Mouse (Mus musculus) hindbrain, embryonic 16.5 days (tissue): ENCODE measurements around the gene Wasf1. TPM values are rescaled to one million over a fixed set of nuclear protein-coding genes. Genes with fewer than 3 reads are reported as not detected.

Experiments used
- ATAC-seq: fragments of 200-750 bp; cut with Nextera tagmentation; 2 replicates; pipeline ENCODE4 v1.8.0; 2017; ENCODE audit warnings: moderate TSS enrichment, moderate library complexity
- H3K27ac ChIP-seq: fragments of 300-500 bp; sonication (generic); 2 replicates; pipeline ENCODE4 v1.5.1; 2014; ENCODE audit warnings: low read depth, mild to moderate bottlenecking, control low read depth, low read length, moderate library complexity
- H3K27me3 ChIP-seq: fragments of 300-500 bp; sonication (generic); replicated peaks from 2 replicates; pipeline ENCODE4 v1.6.1; 2014; ENCODE audit warnings: low read length; ENCODE audit not compliant: control insufficient read depth, insufficient read depth
- H3K36me3 ChIP-seq: fragments of 300-500 bp; sonication (generic); 2 replicates; pipeline ENCODE4 v1.6.1; 2014; ENCODE audit warnings: mild to moderate bottlenecking, low read length, moderate library complexity, mixed read lengths; ENCODE audit not compliant: control insufficient read depth, insufficient read depth
- H3K4me1 ChIP-seq: fragments of 300-500 bp; sonication (generic); 2 replicates; pipeline ENCODE4 v1.6.1; 2014; ENCODE audit warnings: low read depth, low read length; ENCODE audit not compliant: control insufficient read depth, insufficient read depth
- H3K4me2 ChIP-seq: fragments of 300-500 bp; sonication (generic); 2 replicates; pipeline ENCODE4 v1.6.1; 2014; ENCODE audit warnings: mild to moderate bottlenecking, low read length, control low read depth, moderate library complexity
- H3K4me3 ChIP-seq: fragments of 300-500 bp; sonication (generic); 2 replicates; pipeline ENCODE4 v1.5.1; 2014; ENCODE audit warnings: mild to moderate bottlenecking, low read length, control low read depth, moderate library complexity
- H3K9ac ChIP-seq: fragments of 300-500 bp; sonication (generic); 2 replicates; pipeline ENCODE4 v1.6.1; 2014; ENCODE audit warnings: low read depth, mild to moderate bottlenecking, control low read depth, low read length, moderate library complexity
- H3K9me3 ChIP-seq: fragments of 300-500 bp; sonication (generic); 2 replicates; pipeline ENCODE4 v1.6.1; 2014; ENCODE audit warnings: mild to moderate bottlenecking, low read length, moderate library complexity; ENCODE audit not compliant: control insufficient read depth
- WGBS: fragments of 180-500 bp; shearing (Covaris S2); extraction: QIAGEN DNeasy Blood & Tissue Kit; methylation state at CpG from one replicate; pipeline ENCODE4 v1.1.7; 2014; 5-methylcytosine and 5-hydroxymethylcytosine counted together
- polyA plus RNA-seq: library from polyadenylated mRNA; unstranded; fragments of >200 nt; fragmentation: Nextera tagmentation; extraction: Ambion mirVana; gene quantifications from 2 replicates; pipeline ENCODE4 v1.2.1, GENCODE M21; 2015

The Wasf1 gene
- 98.1 and 123 TPM in 2 replicates for polyA plus RNA-seq

- peak within 1 kb of the TSS; percentile 96 for H3K4me3 ChIP-seq
- H3K27me3 ChIP-seq = no peaks in the 10 kb centered on the region
- peak within 1 kb of the TSS; percentile 66 for H3K4me2 ChIP-seq
- peak within 1 kb of the TSS; percentile 100 for H3K27ac ChIP-seq
- peak; percentile 98 for ATAC-seq
- H3K9ac ChIP-seq = peak within 1 kb of the TSS; percentile 98
- no peaks in the 10 kb centered on the region for H3K36me3 ChIP-seq
- H3K4me1 ChIP-seq = peaks cover 16% of the 10 kb centered on the region
- no peaks in the 10 kb centered on the region for H3K9me3 ChIP-seq
- under 1% methylated on average over 44 of the region's 44 CpGs for WGBS
Measured at GRCm38 (mm10) chr10:40882831-40883643, at the start of gene Wasf1, which contains the start of gene Cdc40. Gene Wasf1 (plus strand): TSS chr10:40883475. Gene Cdc40 (minus strand): TSS chr10:40883311.

DNA sequence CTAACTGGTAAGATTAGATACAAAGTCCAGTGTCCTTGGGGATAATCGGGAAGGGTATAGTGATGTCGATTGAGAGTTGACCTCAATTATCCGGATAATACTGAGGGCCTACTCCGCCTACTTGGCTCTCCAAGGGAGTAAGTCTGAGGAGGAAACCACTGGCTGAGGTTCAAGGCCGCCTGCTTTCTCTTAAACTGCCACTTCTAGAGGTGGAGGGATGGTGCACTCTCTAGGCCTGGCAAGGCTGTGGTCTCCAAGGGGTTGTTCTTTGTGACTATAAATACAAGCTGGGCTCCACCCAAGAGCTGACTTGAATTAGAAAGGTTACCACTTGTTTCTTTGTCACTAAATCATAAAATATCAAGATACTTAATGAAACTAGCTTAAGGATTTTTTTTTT, 43.2 kb upstream of the Wasf1 start:
- Histone ChIP-seq H3K4me2 (no peak overlapping the region), H3K27ac (no peak overlapping the region), H3K9me3 (no peaks in the 10 kb centered on the region), H3K9ac (no peak overlapping the region), H3K36me3 (peaks cover 28% of the 10 kb centered on the region), H3K4me1 (no peaks in the 10 kb centered on the region), H3K27me3 (no peaks in the 10 kb centered on the region), H3K4me3 (no peak overlapping the region)
- 93% methylated on average over 5 of the region's 5 CpGs for WGBS
- ATAC-seq = no peak

- peaks cover 21% of the 10 kb centered on the region for H3K36me3 ChIP-seq
- no peak overlapping the region for H3K27ac ChIP-seq
- 80% methylated on average over 5 of the region's 5 CpGs for WGBS
- no peaks in the 10 kb centered on the region for H3K27me3 ChIP-seq
- H3K4me2 ChIP-seq = no peak overlapping the region
- no peak overlapping the region for H3K9ac ChIP-seq
- no peaks in the 10 kb centered on the region for H3K9me3 ChIP-seq
- no peaks in the 10 kb centered on the region for H3K4me1 ChIP-seq
- ATAC-seq = peak; percentile 63; the same call in 1 of the 2 replicates
- no peak overlapping the region for H3K4me3 ChIP-seq
Measured at GRCm38 (mm10) chr10:40843841-40844240, 39.4 kb upstream of the Wasf1 start.

GRCm38 (mm10) chr10:40844546-40844945, 38.7 kb upstream of the Wasf1 start:
- Histone ChIP-seq H3K9me3 (no peaks in the 10 kb centered on the region), H3K27me3 (no peaks in the 10 kb centered on the region), H3K4me3 (no peak overlapping the region), H3K4me2 (no peak overlapping the region), H3K27ac (no peak overlapping the region), H3K36me3 (peaks cover 21% of the 10 kb centered on the region), H3K4me1 (no peaks in the 10 kb centered on the region), H3K9ac (no peak overlapping the region)
- WGBS = 73% methylated on average over 10 of the region's 10 CpGs
- ATAC-seq = 0 out of 2 replicates have a peak, but pooled peaks have one; percentile 28

GRCm38 (mm10) chr10:40845626-40846025, 37.6 kb upstream of the Wasf1 start:
- Histone ChIP-seq H3K27me3 (no peaks in the 10 kb centered on the region), H3K4me1 (no peaks in the 10 kb centered on the region), H3K36me3 (peaks cover 21% of the 10 kb centered on the region), H3K9me3 (no peaks in the 10 kb centered on the region), H3K27ac (no peak overlapping the region), H3K4me2 (no peak overlapping the region), H3K4me3 (no peak overlapping the region), H3K9ac (no peak overlapping the region)
- 89% methylated on average over 6 of the region's 6 CpGs for WGBS
- no peak for ATAC-seq

GRCm38 (mm10) chr10:40847176-40847874, 36.0 kb upstream of the Wasf1 start:
- Histone ChIP-seq H3K4me3 (no peak overlapping the region), H3K4me2 (no peak overlapping the region), H3K4me1 (no peaks in the 10 kb centered on the region), H3K36me3 (peaks cover 6% of the 10 kb centered on the region), H3K27ac (no peak overlapping the region), H3K9ac (no peak overlapping the region), H3K9me3 (no peaks in the 10 kb centered on the region), H3K27me3 (no peaks in the 10 kb centered on the region)
- peak; percentile 49; the same call in 1 of the 2 replicates for ATAC-seq
- WGBS = 87% methylated on average over 10 of the region's 10 CpGs

GRCm38 (mm10) chr10:40850644-40851043, 32.6 kb upstream of the Wasf1 start:
- Histone ChIP-seq H3K9ac (no peak overlapping the region), H3K27me3 (no peaks in the 10 kb centered on the region), H3K9me3 (no peaks in the 10 kb centered on the region), H3K4me2 (no peak overlapping the region), H3K36me3 (peaks cover 3% of the 10 kb centered on the region; the same call in 1 of the 2 replicates), H3K4me1 (no peaks in the 10 kb centered on the region), H3K4me3 (no peak overlapping the region), H3K27ac (no peak overlapping the region)
- 93% methylated on average over 2 of the region's 2 CpGs for WGBS
- ATAC-seq = no peak

GRCm38 (mm10) chr10:40851138-40851537, 32.1 kb upstream of the Wasf1 start:
- Histone ChIP-seq H3K9ac (no peak overlapping the region), H3K27me3 (no peaks in the 10 kb centered on the region), H3K4me3 (no peak overlapping the region), H3K36me3 (peaks cover 3% of the 10 kb centered on the region; the same call in 1 of the 2 replicates), H3K4me2 (no peak overlapping the region), H3K27ac (no peak overlapping the region), H3K4me1 (no peaks in the 10 kb centered on the region), H3K9me3 (no peaks in the 10 kb centered on the region)
- ATAC-seq = no peak

DNA sequence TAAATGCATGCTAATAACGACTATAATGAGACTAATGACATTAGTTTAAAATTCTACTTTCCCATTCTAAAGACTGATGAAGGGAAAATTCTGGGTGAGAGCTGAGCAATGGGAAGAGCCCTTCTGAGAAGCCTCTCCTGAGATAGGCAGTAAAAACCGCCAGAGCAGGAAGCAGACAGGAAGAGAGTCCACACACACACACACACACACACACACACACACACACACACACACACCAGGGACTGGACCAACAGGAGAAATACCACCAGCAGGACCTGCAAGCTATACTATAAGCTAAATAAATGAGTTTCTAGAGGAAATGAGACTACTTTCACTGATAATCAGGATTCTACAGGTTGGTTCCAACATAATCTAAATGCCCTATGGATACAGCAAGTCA, 27.7 kb upstream of the Wasf1 start:
- WGBS = 76% methylated on average over 2 of the region's 2 CpGs
- H3K9ac ChIP-seq = no peak overlapping the region
- ATAC-seq = no peak
- H3K27me3 ChIP-seq = no peaks in the 10 kb centered on the region
- no peak overlapping the region for H3K4me2 ChIP-seq
- H3K36me3 ChIP-seq = no peaks in the 10 kb centered on the region
- H3K9me3 ChIP-seq = no peaks in the 10 kb centered on the region
- H3K27ac ChIP-seq = no peak overlapping the region
- no peak overlapping the region for H3K4me3 ChIP-seq
- H3K4me1 ChIP-seq = no peaks in the 10 kb centered on the region
